Mouse (Mus musculus): ENCODE measurements at regions not wholly inside any gene's neighbourhood (a gene's known extent, or its start where the extent isn't known, plus 50 kb on each side); places are given as distances from the start of the nearest gene placed in this dataset.

DNA sequence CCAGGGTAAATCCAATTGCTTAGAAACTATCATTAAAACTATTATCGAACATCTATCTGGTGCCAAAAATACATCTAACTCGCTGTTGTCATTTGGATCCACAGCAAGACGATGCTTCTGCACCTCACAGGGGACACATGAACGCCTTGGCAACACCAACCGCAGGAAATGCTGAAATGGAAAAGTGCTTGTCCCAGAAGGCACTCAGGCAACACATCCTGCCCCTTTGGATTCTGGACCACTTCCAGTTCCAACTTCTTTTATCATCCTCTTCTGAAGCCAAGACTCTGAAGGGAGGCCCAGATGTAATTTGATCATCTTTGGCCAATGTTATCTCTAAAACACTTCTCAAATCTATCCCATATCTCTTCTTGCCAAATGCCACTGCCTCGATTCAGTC, 79.4 kb upstream of the Acvr2a start:
- DNase-seq (ENCODE audit: low spot score in 2 of 2): no peak

DNA sequence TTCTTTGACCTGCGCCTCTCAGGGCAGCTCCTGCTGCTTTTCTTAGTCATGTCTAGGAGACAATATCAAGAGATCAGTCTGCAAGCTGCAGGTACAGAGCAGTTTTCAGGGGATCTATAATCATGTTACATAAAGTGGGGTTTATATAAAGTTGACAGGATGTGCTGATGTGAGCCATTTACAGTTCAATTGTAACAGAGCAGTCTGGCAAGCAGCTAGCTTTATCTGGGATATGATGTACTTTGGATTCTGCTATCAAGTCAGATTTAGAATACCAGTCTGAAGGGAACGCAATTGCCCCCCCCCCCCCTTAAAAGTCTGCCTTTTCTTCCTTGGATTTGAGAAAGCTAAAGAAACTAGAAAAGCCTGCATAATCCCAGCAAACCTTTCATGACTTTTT, 77.6 kb upstream of the Acvr2a start:
- DNase-seq (ENCODE audit: low spot score in 2 of 2): no peak
